Mouse (Mus musculus): ENCODE results near the gene Gm19684. TPM values are rescaled to one million over a fixed set of nuclear protein-coding genes. Genes with fewer than 3 reads are reported as not detected.

Gm19684 gene
- polyA plus RNA-seq (2014; fragmentation: Illumina TruSeq; extraction: RNeasy Lipid Tissue Mini Kit (QIAGEN cat#74804); ENCODE audit: low read depth, low replicate concordance) = not detected

DNA sequence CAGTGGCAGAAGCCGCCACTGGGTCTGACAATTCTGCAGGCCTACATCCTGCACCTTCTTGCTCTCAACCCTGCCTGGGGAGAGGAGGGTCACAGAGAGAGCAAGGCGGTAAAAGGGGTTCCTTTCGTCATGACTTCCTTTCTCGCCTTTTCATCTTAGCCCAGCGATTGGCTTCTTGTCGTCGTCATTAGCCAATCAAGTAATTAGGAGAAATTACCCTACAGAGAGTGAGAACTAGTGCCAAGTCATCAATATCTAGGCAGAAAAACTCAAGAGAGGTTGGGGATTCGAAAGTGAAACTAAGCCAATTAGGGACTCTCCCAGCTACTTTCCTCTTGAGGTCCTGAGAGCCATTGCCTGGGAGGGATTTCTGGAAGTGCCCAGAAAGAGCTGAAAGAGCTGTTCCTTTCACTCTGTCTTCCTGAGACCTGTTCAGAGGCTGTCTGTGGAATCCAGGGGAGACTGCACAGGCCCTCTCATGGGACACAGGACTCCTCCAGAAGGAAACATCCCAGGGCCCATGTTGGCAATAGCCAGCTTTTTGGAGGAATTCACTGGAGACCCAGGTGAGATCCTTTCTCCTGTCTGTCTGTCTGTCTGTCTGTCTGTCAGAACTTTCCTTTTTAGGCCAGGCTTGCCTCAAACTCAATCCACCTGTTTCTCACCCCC, at the start of gene Gm19684:
Gene Gm19684 (plus strand): TSS at position 327 of the 669 bp plus-strand sequence.

DNA sequence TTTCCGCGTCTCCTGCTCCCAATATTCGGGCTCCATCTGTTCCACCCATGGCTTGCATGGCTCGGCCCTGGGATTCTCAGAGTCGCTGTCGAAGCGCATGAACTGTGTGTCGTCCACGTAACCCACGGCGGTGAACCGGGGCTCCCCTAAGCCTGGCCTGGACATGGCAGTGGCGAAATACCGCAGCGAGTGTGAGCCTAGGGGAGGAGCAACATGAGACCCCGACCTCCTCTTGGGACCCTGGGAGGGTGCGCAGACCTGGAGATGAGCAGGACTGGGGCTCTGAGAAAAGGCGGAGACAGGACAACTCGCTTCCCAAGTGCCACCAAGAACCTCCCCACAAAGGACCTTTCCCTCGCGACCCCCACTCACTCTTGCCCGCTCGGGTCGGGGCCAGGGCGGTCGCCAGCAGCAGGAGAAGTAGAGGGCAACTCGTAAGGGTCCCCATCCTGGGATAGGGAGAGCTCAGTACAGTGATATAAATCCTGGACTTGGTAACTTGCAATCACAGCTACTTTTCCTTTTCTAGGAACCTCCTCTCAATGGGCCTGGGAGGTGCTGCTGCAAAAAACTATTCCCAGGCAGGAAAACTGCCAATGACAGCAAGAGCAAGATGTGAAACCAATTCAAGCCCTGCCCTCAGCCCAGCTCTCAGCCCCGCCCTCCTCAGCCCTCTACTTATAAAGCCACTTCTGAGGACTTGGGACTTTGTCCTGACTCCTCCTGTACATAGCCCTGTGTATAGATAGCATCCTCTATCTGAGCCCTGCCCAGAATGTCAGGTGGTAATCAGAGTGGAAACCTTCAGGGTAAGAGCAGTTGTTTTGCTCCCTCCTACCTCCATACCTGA, 7.7 kb downstream of the Gm19684 start, which contains the start of gene Gm7030:
Gene Gm7030 (minus strand): TSS at position 458 of the 850 bp plus-strand sequence.

DNA sequence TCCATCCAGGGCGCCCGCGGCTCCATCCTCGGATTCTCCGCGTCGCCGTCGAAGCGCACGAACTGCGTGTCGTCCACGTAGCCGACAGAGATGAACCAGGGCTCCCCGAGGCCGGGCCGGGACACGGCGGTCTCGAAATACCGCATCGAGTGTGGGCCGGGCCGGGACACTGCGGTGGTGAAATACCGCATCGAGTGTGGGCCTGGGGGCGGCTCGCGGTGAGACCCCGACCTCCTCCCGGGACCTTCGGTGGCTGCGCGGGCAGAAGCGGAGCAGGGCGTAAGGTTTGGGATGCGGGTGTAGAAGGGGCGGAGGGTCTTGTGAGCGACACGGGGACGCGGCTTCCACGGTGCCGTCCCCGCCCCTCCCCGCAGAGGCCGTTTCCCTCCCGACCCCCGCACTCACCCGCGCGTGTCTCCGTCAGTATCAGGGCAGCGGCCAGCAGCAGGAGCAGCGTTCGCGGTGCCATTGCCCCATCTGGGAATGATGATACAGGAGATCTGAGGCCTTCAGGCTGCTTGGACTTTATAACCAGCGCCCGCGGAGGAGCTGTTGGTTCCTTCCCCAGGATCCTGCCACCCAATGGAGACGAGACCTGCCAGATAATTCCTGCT, 46.7 kb downstream of the Gm19684 start, which contains the start of gene Gm8909:
Gene Gm8909 (minus strand): TSS at position 499 of the 614 bp plus-strand sequence.

Other genes with a start within 250 kb of the Gm19684 start
- 35.4 TPM for gene Dhx16, start 241.9 kb upstream of the Gm19684 start, polyA plus RNA-seq (2014; fragmentation: Illumina TruSeq; extraction: RNeasy Lipid Tissue Mini Kit (QIAGEN cat#74804); ENCODE audit: low read depth, low replicate concordance)
- 140 TPM for gene 2310061I04Rik, start 224.2 kb upstream of the Gm19684 start, polyA plus RNA-seq (2014; fragmentation: Illumina TruSeq; extraction: RNeasy Lipid Tissue Mini Kit (QIAGEN cat#74804); ENCODE audit: low read depth, low replicate concordance)
- 9.7 TPM for gene Atat1, start 211.6 kb upstream of the Gm19684 start, polyA plus RNA-seq (2014; fragmentation: Illumina TruSeq; extraction: RNeasy Lipid Tissue Mini Kit (QIAGEN cat#74804); ENCODE audit: low read depth, low replicate concordance)
- 69.9 TPM for gene Mrps18b, start 205.3 kb upstream of the Gm19684 start, polyA plus RNA-seq (2014; fragmentation: Illumina TruSeq; extraction: RNeasy Lipid Tissue Mini Kit (QIAGEN cat#74804); ENCODE audit: low read depth, low replicate concordance)
- gene Ppp1r10, start 205.2 kb upstream of the Gm19684 start, polyA plus RNA-seq (2014; fragmentation: Illumina TruSeq; extraction: RNeasy Lipid Tissue Mini Kit (QIAGEN cat#74804); ENCODE audit: low read depth, low replicate concordance) = 16.9 TPM
- 71.8 TPM for gene Abcf1, start 151.9 kb upstream of the Gm19684 start, polyA plus RNA-seq (2014; fragmentation: Illumina TruSeq; extraction: RNeasy Lipid Tissue Mini Kit (QIAGEN cat#74804); ENCODE audit: low read depth, low replicate concordance)
- 26.8 TPM for gene Gnl1, start 141.8 kb upstream of the Gm19684 start, polyA plus RNA-seq (2014; fragmentation: Illumina TruSeq; extraction: RNeasy Lipid Tissue Mini Kit (QIAGEN cat#74804); ENCODE audit: low read depth, low replicate concordance)
- gene Prr3, start 141.4 kb upstream of the Gm19684 start, polyA plus RNA-seq (2014; fragmentation: Illumina TruSeq; extraction: RNeasy Lipid Tissue Mini Kit (QIAGEN cat#74804); ENCODE audit: low read depth, low replicate concordance) = 5.0 TPM
- gene H2-T24, start 101.1 kb upstream of the Gm19684 start, polyA plus RNA-seq (2014; fragmentation: Illumina TruSeq; extraction: RNeasy Lipid Tissue Mini Kit (QIAGEN cat#74804); ENCODE audit: low read depth, low replicate concordance) = 7.0 TPM
- gene H2-T23, start 88.8 kb upstream of the Gm19684 start, polyA plus RNA-seq (2014; fragmentation: Illumina TruSeq; extraction: RNeasy Lipid Tissue Mini Kit (QIAGEN cat#74804); ENCODE audit: low read depth, low replicate concordance) = 36.4 TPM
- gene H2-T22, start 78.9 kb upstream of the Gm19684 start, polyA plus RNA-seq (2014; fragmentation: Illumina TruSeq; extraction: RNeasy Lipid Tissue Mini Kit (QIAGEN cat#74804); ENCODE audit: low read depth, low replicate concordance) = 22.8 TPM
- gene Gm6034, start 78.7 kb upstream of the Gm19684 start, polyA plus RNA-seq (2014; fragmentation: Illumina TruSeq; extraction: RNeasy Lipid Tissue Mini Kit (QIAGEN cat#74804); ENCODE audit: low read depth, low replicate concordance) = not detected
- not detected for gene Gm11127, start 63.3 kb upstream of the Gm19684 start, polyA plus RNA-seq (2014; fragmentation: Illumina TruSeq; extraction: RNeasy Lipid Tissue Mini Kit (QIAGEN cat#74804); ENCODE audit: low read depth, low replicate concordance)
- not detected for gene Gm7030, start 7.7 kb downstream of the Gm19684 start, polyA plus RNA-seq (2014; fragmentation: Illumina TruSeq; extraction: RNeasy Lipid Tissue Mini Kit (QIAGEN cat#74804); ENCODE audit: low read depth, low replicate concordance)
- not detected for gene Gm8909, start 46.9 kb downstream of the Gm19684 start, polyA plus RNA-seq (2014; fragmentation: Illumina TruSeq; extraction: RNeasy Lipid Tissue Mini Kit (QIAGEN cat#74804); ENCODE audit: low read depth, low replicate concordance)
- gene H2-T3, start 68.6 kb downstream of the Gm19684 start, polyA plus RNA-seq (2014; fragmentation: Illumina TruSeq; extraction: RNeasy Lipid Tissue Mini Kit (QIAGEN cat#74804); ENCODE audit: low read depth, low replicate concordance) = not detected
- 49.0 TPM for gene Rpp21, start 136.4 kb downstream of the Gm19684 start, polyA plus RNA-seq (2014; fragmentation: Illumina TruSeq; extraction: RNeasy Lipid Tissue Mini Kit (QIAGEN cat#74804); ENCODE audit: low read depth, low replicate concordance)
- 14.2 TPM for gene Trim39, start 150.6 kb downstream of the Gm19684 start, polyA plus RNA-seq (2014; fragmentation: Illumina TruSeq; extraction: RNeasy Lipid Tissue Mini Kit (QIAGEN cat#74804); ENCODE audit: low read depth, low replicate concordance)
- gene H2-M10.2, start 164.8 kb downstream of the Gm19684 start, polyA plus RNA-seq (2014; fragmentation: Illumina TruSeq; extraction: RNeasy Lipid Tissue Mini Kit (QIAGEN cat#74804); ENCODE audit: low read depth, low replicate concordance) = not detected
- not detected for gene H2-M10.1, start 204.5 kb downstream of the Gm19684 start, polyA plus RNA-seq (2014; fragmentation: Illumina TruSeq; extraction: RNeasy Lipid Tissue Mini Kit (QIAGEN cat#74804); ENCODE audit: low read depth, low replicate concordance)
- gene H2-M10.3, start 246.7 kb downstream of the Gm19684 start, polyA plus RNA-seq (2014; fragmentation: Illumina TruSeq; extraction: RNeasy Lipid Tissue Mini Kit (QIAGEN cat#74804); ENCODE audit: low read depth, low replicate concordance) = not detected